Mouse (Mus musculus) erythroblast, embryonic 14.5 days (primary cell): Measurements from ENCODE around the gene Creb1.

Experiments used
- GATA1 ChIP-seq: IDR thresholded peaks from 2 replicates; pipeline ENCODE4 v1.6.1; 2012; ENCODE audit warnings: low read length, inconsistent platforms, mixed read lengths
- TAL1 ChIP-seq: IDR thresholded peaks from 3 replicates; pipeline ENCODE4 v1.6.1; 2012; ENCODE audit warnings: low read length, inconsistent platforms, mixed read lengths

GRCm38 (mm10) chr1:64522637-64523036 is 9.8 kb upstream of the Creb1 start:
- no peak for TF ChIP-seq GATA1
- TF ChIP-seq TAL1 = no peak
